Mouse (Mus musculus) hindbrain, embryonic 11.5 days (tissue): Measurements from ENCODE around the gene Cep44. TPM values are rescaled to one million over a fixed set of nuclear protein-coding genes. Genes with fewer than 3 reads are reported as not detected.

Experiments used
- ATAC-seq: fragments of 200-750 bp; cut with Nextera tagmentation; 2 replicates; pipeline ENCODE4 v1.8.0; 2017; ENCODE audit warnings: mild to moderate bottlenecking, moderate TSS enrichment, moderate library complexity; ENCODE audit not compliant: low FRiP score
- DNase-seq: peaks from one replicate; pipeline ENCODE4 v3.0.0-alpha.2; 2015; ENCODE audit warnings: low spot score
- H3K27ac ChIP-seq: fragments of 300-500 bp; sonication (generic); 2 replicates; pipeline ENCODE4 v1.5.1; 2014; ENCODE audit warnings: mild to moderate bottlenecking, low read depth, low read length
- H3K27me3 ChIP-seq: fragments of 300-500 bp; sonication (generic); 2 replicates; pipeline ENCODE4 v1.6.1; 2014; ENCODE audit warnings: mild to moderate bottlenecking, low read length, moderate library complexity, mixed read lengths; ENCODE audit not compliant: control insufficient read depth, insufficient read depth
- H3K36me3 ChIP-seq: fragments of 300-500 bp; sonication (generic); 2 replicates; pipeline ENCODE4 v1.6.1; 2014; ENCODE audit warnings: mild to moderate bottlenecking, low read length, moderate library complexity, mixed read lengths; ENCODE audit not compliant: control insufficient read depth, insufficient read depth
- H3K4me1 ChIP-seq: fragments of 300-500 bp; sonication (generic); replicated peaks from 2 replicates; pipeline ENCODE4 v1.6.1; 2014; ENCODE audit warnings: low read length, mixed read lengths; ENCODE audit not compliant: control insufficient read depth, insufficient read depth
- H3K4me2 ChIP-seq: fragments of 300-500 bp; sonication (generic); replicated peaks from 2 replicates; pipeline ENCODE4 v1.6.1; 2014; ENCODE audit warnings: mild to moderate bottlenecking, low read depth, low read length
- H3K4me3 ChIP-seq: fragments of 300-500 bp; sonication (generic); 2 replicates; pipeline ENCODE4 v1.5.1; 2014; ENCODE audit warnings: low read depth, low read length
- H3K9ac ChIP-seq: fragments of 300-500 bp; sonication (generic); 2 replicates; pipeline ENCODE4 v1.6.1; 2014; ENCODE audit warnings: low read depth, low read length
- H3K9me3 ChIP-seq: fragments of 300-500 bp; sonication (generic); 2 replicates; pipeline ENCODE4 v1.6.1; 2016; ENCODE audit warnings: low read length; ENCODE audit not compliant: control insufficient read depth
- WGBS: fragments of 180-500 bp; shearing (Covaris S2); extraction: QIAGEN DNeasy Blood & Tissue Kit; methylation state at CpG from one replicate; pipeline ENCODE4 v1.1.7; 2014; 5-methylcytosine and 5-hydroxymethylcytosine counted together
- polyA plus RNA-seq: library from polyadenylated mRNA; unstranded; fragments of >200 nt; fragmentation: Nextera tagmentation; extraction: Ambion mirVana; gene quantifications from 2 replicates; pipeline ENCODE4 v1.2.1, GENCODE M21; 2014

The Cep44 gene
- 35.7 and 39.9 TPM in 2 replicates for polyA plus RNA-seq

GRCm38 (mm10) chr8:56550558-56551360 lies at the start of gene Cep44, which contains the start of gene Fbxo8:
Gene Cep44 (minus strand): TSS chr8:56551047.
Gene Fbxo8 (plus strand): TSS chr8:56551090.
- peak within 1 kb of the TSS; percentile 71 for H3K9ac ChIP-seq
- H3K27ac ChIP-seq: peak within 1 kb of the TSS; percentile 32
- H3K4me1 ChIP-seq: no peaks in the 10 kb centered on the region
- H3K4me2 ChIP-seq: peak within 1 kb of the TSS; percentile 61
- ATAC-seq (peak; percentile 95), DNase-seq (peak; percentile 90)
- H3K27me3 ChIP-seq: no peaks in the 10 kb centered on the region
- peak within 1 kb of the TSS; percentile 85 for H3K4me3 ChIP-seq
- no peaks in the 10 kb centered on the region for H3K9me3 ChIP-seq
- no peaks in the 10 kb centered on the region for H3K36me3 ChIP-seq
- under 1% methylated on average over 53 of the region's 53 CpGs for WGBS

- Histone ChIP-seq H3K4me2 (no peak overlapping the region), H3K27ac (no peak overlapping the region), H3K27me3 (no peaks in the 10 kb centered on the region), H3K36me3 (no peaks in the 10 kb centered on the region), H3K9ac (no peak overlapping the region), H3K9me3 (no peaks in the 10 kb centered on the region), H3K4me3 (no peak overlapping the region), H3K4me1 (no peaks in the 10 kb centered on the region)
- DNase-seq: no peak
- WGBS: 97% methylated on average over 5 of the region's 5 CpGs
- no peak for ATAC-seq
Observed at GRCm38 (mm10) chr8:56591502-56591901, 40.7 kb upstream of the Cep44 start.

- H3K4me2 ChIP-seq: no peak overlapping the region
- no peak overlapping the region for H3K9ac ChIP-seq
- H3K27ac ChIP-seq: no peak overlapping the region
- no peaks in the 10 kb centered on the region for H3K9me3 ChIP-seq
- no peaks in the 10 kb centered on the region for H3K36me3 ChIP-seq
- ATAC-seq (no peak), DNase-seq (no peak)
- H3K27me3 ChIP-seq: no peaks in the 10 kb centered on the region
- 95% methylated on average over 1 of the region's 1 CpGs for WGBS
- no peak overlapping the region for H3K4me3 ChIP-seq
- no peaks in the 10 kb centered on the region for H3K4me1 ChIP-seq
Observed at GRCm38 (mm10) chr8:56591084-56591483, 40.2 kb upstream of the Cep44 start.

GRCm38 (mm10) chr8:56589004-56589403 lies 38.2 kb upstream of the Cep44 start:
- Histone ChIP-seq H3K9ac (no peak overlapping the region), H3K36me3 (no peaks in the 10 kb centered on the region), H3K4me3 (no peak overlapping the region), H3K27me3 (no peaks in the 10 kb centered on the region), H3K27ac (no peak overlapping the region), H3K9me3 (no peaks in the 10 kb centered on the region), H3K4me2 (no peak overlapping the region), H3K4me1 (no peaks in the 10 kb centered on the region)
- DNase-seq: no peak
- WGBS: 75% methylated on average over 2 of the region's 2 CpGs
- ATAC-seq: no peak

- H3K4me3 ChIP-seq: no peak overlapping the region
- no peaks in the 10 kb centered on the region for H3K27me3 ChIP-seq
- no peak for DNase-seq
- H3K4me2 ChIP-seq: no peak overlapping the region
- H3K4me1 ChIP-seq: no peaks in the 10 kb centered on the region
- H3K27ac ChIP-seq: no peak overlapping the region
- no peak for ATAC-seq
- H3K36me3 ChIP-seq: no peaks in the 10 kb centered on the region
- H3K9me3 ChIP-seq: no peaks in the 10 kb centered on the region
- H3K9ac ChIP-seq: no peak overlapping the region
Observed at GRCm38 (mm10) chr8:56582841-56583240, 32.0 kb upstream of the Cep44 start.

GRCm38 (mm10) chr8:56580918-56581317 lies 30.1 kb upstream of the Cep44 start:
- Histone ChIP-seq H3K9ac (no peak overlapping the region), H3K4me3 (no peak overlapping the region), H3K9me3 (no peaks in the 10 kb centered on the region), H3K4me1 (no peaks in the 10 kb centered on the region), H3K27me3 (no peaks in the 10 kb centered on the region), H3K36me3 (no peaks in the 10 kb centered on the region), H3K27ac (no peak overlapping the region), H3K4me2 (no peak overlapping the region)
- ATAC-seq (no peak), DNase-seq (no peak)
- WGBS: 92% methylated on average over 4 of the region's 4 CpGs

GRCm38 (mm10) chr8:56566856-56567255 lies 16.0 kb upstream of the Cep44 start:
- Histone ChIP-seq H3K9ac (no peak overlapping the region), H3K4me2 (no peak overlapping the region), H3K4me3 (no peak overlapping the region), H3K27me3 (no peaks in the 10 kb centered on the region), H3K36me3 (no peaks in the 10 kb centered on the region), H3K4me1 (no peaks in the 10 kb centered on the region), H3K9me3 (no peaks in the 10 kb centered on the region), H3K27ac (no peak overlapping the region)
- 92% methylated on average over 9 of the region's 9 CpGs for WGBS
- DNase-seq: no peak
- ATAC-seq: no peak

- H3K9ac ChIP-seq: no peak overlapping the region
- no peak overlapping the region for H3K4me2 ChIP-seq
- H3K4me1 ChIP-seq: no peaks in the 10 kb centered on the region
- no peaks in the 10 kb centered on the region for H3K27me3 ChIP-seq
- no peak overlapping the region for H3K27ac ChIP-seq
- H3K36me3 ChIP-seq: no peaks in the 10 kb centered on the region
- H3K4me3 ChIP-seq: no peak overlapping the region
- DNase-seq (no peak), ATAC-seq (no peak)
- H3K9me3 ChIP-seq: no peaks in the 10 kb centered on the region
- 82% methylated on average over 4 of the region's 4 CpGs for WGBS
Observed at GRCm38 (mm10) chr8:56564399-56565047, 13.7 kb upstream of the Cep44 start.
